Mouse (Mus musculus): Measurements from ENCODE around the gene Nr2f6. TPM values are rescaled to one million over a fixed set of nuclear protein-coding genes. Genes with fewer than 3 reads are reported as not detected.
A peak's percentile ranks its signal among the peaks of the same experiment; 100 is the strongest.

Gene Nr2f6
- 17.3 and 24.1 TPM in 2 replicates for polyA plus RNA-seq (2015; fragmentation: Nextera tagmentation; extraction: Ambion mirVana)

DNA sequence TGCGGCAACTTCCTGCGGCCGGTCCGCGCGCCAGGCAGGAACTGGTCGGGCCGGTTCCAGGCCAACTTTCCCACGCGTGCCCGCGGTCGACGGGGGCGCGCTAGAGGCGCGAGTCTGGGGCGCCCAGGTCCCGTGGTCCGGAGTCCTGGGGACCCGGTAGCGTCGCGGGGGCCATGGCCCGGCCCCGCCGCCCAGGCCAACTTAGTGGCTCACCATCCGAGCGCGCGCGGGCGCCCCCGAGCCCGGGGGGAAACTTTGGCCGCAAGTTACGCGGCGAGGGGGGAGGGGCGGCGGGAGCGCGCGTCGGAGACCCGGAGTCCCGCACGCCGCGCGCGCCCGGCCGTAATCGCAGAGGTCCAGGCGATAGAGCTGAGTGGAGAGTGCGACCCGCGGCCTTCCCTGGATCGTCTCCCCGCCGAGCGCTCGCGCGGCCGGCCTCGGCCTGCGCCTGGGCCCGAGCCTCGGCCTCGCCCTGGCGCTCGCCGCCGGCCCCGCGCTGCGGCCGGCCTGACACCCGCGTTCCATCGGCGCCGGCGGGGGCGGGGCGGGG, at the start of gene Nr2f6:
Nr2f6 (minus strand) TSS at position 540 of the 550 bp plus-strand sequence.
- Histone ChIP-seq H3K9me3 (replicated peaks; ENCODE audit: control insufficient read depth, low read length) (no peaks in the 10 kb centered on the region), H3K4me2 (ENCODE audit: low read depth, low read length) (peak within 1 kb of the TSS; percentile 98), H3K27me3 (ENCODE audit: control insufficient read depth, insufficient read depth, low read length) (no peaks in the 10 kb centered on the region), H3K36me3 (ENCODE audit: control insufficient read depth, insufficient read depth, low read length) (no peaks in the 10 kb centered on the region; the same call in 1 of the 2 replicates), H3K9ac (ENCODE audit: low read length) (peak within 1 kb of the TSS; percentile 97), H3K4me3 (replicated peaks; ENCODE audit: low read length) (peak within 1 kb of the TSS; percentile 97), H3K27ac (ENCODE audit: low read length) (peak within 1 kb of the TSS; percentile 98), H3K4me1 (ENCODE audit: control insufficient read depth, insufficient read depth, low read length) (peaks cover 39% of the 10 kb centered on the region)
- ATAC-seq (ENCODE audit: insufficient read depth, low FRiP score), result peak; percentile 26; the same call in 1 of the 2 replicates
- under 1% methylated on average over 77 of the region's 89 CpGs for WGBS

DNA sequence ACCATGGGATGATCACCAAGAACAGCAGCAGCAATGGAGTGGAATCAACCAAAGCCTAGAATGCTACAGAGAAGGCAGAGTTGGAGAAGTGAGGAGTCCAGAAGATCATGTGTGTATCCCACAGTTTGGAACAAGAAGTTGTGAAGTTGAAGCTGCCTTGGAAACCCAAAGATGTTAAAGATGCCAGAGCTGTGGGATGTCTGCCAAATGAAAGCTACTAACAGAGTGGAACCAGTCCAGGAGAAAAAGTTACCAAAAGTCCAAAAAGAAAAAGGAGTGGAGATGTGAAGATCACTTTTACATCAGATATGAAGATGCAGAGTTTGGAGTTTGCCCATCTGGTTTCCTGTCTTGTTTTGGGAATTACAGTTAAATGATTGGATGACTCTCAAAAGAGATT, 40.4 kb upstream of the Nr2f6 start:
- ATAC-seq (ENCODE audit: insufficient read depth, low FRiP score), result no peak
- no peaks in the 10 kb centered on the region for H3K4me1 ChIP-seq (ENCODE audit: control insufficient read depth, insufficient read depth, low read length)

DNA sequence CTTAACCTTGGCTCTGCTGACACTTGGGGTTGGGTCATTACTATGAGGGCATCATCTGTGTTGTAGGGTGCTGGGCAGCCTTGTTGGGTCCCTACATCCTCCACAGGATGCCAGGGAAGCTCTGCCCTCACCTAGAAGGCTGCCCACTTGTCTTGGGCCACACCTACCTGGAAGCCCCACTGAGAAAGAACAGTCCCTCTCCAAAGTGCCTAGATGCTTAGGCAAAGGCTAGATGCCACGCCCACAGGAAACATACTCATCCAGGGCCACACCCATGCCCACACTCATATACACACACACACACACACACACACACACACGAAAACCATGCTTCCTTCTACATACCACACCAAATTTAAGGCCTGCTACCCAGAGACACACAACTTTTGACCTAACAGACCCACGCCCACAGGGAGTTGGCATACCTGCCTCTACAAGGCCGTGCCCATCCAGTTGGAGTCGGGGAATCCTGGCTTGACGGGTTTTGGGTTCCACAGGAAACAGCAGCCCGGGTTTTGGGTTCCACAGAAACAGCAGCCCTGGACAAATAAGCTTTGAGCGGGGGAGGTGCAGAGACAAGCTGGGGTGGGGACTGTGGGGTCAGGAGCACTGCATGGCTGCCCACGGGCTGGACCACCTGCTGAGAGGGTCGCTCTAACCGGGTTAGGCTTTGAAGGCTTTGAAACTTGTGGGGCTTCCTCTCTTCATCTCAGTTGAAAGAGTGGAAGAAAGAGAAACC, 29.9 kb upstream of the Nr2f6 start:
- Histone ChIP-seq H3K4me1 (ENCODE audit: control insufficient read depth, insufficient read depth, low read length) (peaks cover 4% of the 10 kb centered on the region), H3K4me3 (replicated peaks; ENCODE audit: low read length) (no peak overlapping the region), H3K9ac (ENCODE audit: low read length) (no peak overlapping the region), H3K36me3 (ENCODE audit: control insufficient read depth, insufficient read depth, low read length) (peaks cover 24% of the 10 kb centered on the region; the same call in 1 of the 2 replicates), H3K27me3 (ENCODE audit: control insufficient read depth, insufficient read depth, low read length) (no peaks in the 10 kb centered on the region), H3K9me3 (replicated peaks; ENCODE audit: control insufficient read depth, low read length) (no peaks in the 10 kb centered on the region), H3K4me2 (ENCODE audit: low read depth, low read length) (no peak overlapping the region), H3K27ac (ENCODE audit: low read length) (no peak overlapping the region)
- WGBS, result 42% methylated on average over 11 of the region's 11 CpGs
- ATAC-seq (ENCODE audit: insufficient read depth, low FRiP score), result no peak

More for the DNA sequence above, 40.4 kb upstream of the Nr2f6 start:
- H3K9ac ChIP-seq (ENCODE audit: low read length), result no peak overlapping the region
- H3K4me3 ChIP-seq (replicated peaks; ENCODE audit: low read length), result no peak overlapping the region
- H3K4me2 ChIP-seq (ENCODE audit: low read depth, low read length), result no peak overlapping the region
- H3K9me3 ChIP-seq (replicated peaks; ENCODE audit: control insufficient read depth, low read length), result no peaks in the 10 kb centered on the region
- H3K27ac ChIP-seq (ENCODE audit: low read length), result no peak overlapping the region
- no peaks in the 10 kb centered on the region for H3K36me3 ChIP-seq (ENCODE audit: control insufficient read depth, insufficient read depth, low read length)
- H3K27me3 ChIP-seq (ENCODE audit: control insufficient read depth, insufficient read depth, low read length), result no peaks in the 10 kb centered on the region

DNA sequence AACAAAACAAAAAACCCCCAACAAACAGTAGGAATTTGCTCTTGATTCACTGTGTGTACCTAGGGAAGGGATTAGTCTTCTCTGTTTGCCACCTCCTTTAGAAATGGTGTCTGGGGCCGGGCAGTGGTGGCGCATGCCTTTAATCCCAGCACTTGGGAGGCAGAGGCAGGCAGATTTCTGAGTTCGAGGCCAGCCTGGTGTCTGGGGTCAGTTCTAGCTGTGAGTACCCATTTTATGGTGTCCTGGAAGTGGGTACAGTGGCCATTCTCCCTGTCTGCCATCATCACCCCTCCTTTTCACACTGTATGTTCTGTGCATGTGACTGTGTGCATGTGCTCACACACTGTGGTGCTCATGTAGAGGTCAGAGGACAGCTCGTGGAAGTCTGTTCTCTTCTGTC, 26.5 kb upstream of the Nr2f6 start:
- Histone ChIP-seq H3K4me3 (replicated peaks; ENCODE audit: low read length) (no peak overlapping the region), H3K9me3 (replicated peaks; ENCODE audit: control insufficient read depth, low read length) (no peaks in the 10 kb centered on the region), H3K27me3 (ENCODE audit: control insufficient read depth, insufficient read depth, low read length) (no peaks in the 10 kb centered on the region), H3K4me1 (ENCODE audit: control insufficient read depth, insufficient read depth, low read length) (peaks cover 20% of the 10 kb centered on the region), H3K27ac (ENCODE audit: low read length) (no peak overlapping the region), H3K4me2 (ENCODE audit: low read depth, low read length) (no peak overlapping the region), H3K9ac (ENCODE audit: low read length) (no peak overlapping the region), H3K36me3 (ENCODE audit: control insufficient read depth, insufficient read depth, low read length) (peaks cover 24% of the 10 kb centered on the region; the same call in 1 of the 2 replicates)
- ATAC-seq (ENCODE audit: insufficient read depth, low FRiP score), result no peak
- WGBS, result 95% methylated on average over 4 of the region's 4 CpGs

DNA sequence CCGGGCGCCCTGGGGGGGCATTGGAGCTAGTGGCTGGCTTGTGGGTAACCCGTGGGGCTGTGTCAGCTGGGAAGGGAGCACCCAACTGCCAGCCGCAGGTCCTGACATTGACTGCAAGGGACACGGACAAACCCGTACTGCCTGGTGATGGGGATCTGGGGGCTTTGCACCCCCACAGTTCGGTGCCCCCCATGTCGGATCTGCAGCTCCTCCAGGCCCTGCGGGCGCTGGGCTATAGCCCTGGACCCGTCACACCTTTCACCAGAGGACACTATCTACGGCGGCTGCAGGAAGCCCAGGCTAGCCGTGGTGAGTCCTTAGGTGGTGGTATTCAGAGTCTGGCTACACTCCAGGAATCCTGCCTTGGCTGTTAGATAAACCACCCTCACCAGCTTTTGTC, 25.7 kb upstream of the Nr2f6 start:
- H3K27ac ChIP-seq (ENCODE audit: low read length), result no peak overlapping the region
- 0 out of 2 replicates have a peak overlapping the region, but pooled peaks have one; percentile 96 for H3K4me2 ChIP-seq (ENCODE audit: low read depth, low read length)
- no peaks in the 10 kb centered on the region for H3K27me3 ChIP-seq (ENCODE audit: control insufficient read depth, insufficient read depth, low read length)
- no peak overlapping the region for H3K4me3 ChIP-seq (replicated peaks; ENCODE audit: low read length)
- ATAC-seq (ENCODE audit: insufficient read depth, low FRiP score), result no peak
- peak overlapping the region; percentile 3; the same call in 1 of the 2 replicates for H3K9ac ChIP-seq (ENCODE audit: low read length)
- H3K9me3 ChIP-seq (replicated peaks; ENCODE audit: control insufficient read depth, low read length), result no peaks in the 10 kb centered on the region
- peaks cover 20% of the 10 kb centered on the region for H3K4me1 ChIP-seq (ENCODE audit: control insufficient read depth, insufficient read depth, low read length)
- WGBS, result 90% methylated on average over 14 of the region's 14 CpGs
- peaks cover 24% of the 10 kb centered on the region; the same call in 1 of the 2 replicates for H3K36me3 ChIP-seq (ENCODE audit: control insufficient read depth, insufficient read depth, low read length)

DNA sequence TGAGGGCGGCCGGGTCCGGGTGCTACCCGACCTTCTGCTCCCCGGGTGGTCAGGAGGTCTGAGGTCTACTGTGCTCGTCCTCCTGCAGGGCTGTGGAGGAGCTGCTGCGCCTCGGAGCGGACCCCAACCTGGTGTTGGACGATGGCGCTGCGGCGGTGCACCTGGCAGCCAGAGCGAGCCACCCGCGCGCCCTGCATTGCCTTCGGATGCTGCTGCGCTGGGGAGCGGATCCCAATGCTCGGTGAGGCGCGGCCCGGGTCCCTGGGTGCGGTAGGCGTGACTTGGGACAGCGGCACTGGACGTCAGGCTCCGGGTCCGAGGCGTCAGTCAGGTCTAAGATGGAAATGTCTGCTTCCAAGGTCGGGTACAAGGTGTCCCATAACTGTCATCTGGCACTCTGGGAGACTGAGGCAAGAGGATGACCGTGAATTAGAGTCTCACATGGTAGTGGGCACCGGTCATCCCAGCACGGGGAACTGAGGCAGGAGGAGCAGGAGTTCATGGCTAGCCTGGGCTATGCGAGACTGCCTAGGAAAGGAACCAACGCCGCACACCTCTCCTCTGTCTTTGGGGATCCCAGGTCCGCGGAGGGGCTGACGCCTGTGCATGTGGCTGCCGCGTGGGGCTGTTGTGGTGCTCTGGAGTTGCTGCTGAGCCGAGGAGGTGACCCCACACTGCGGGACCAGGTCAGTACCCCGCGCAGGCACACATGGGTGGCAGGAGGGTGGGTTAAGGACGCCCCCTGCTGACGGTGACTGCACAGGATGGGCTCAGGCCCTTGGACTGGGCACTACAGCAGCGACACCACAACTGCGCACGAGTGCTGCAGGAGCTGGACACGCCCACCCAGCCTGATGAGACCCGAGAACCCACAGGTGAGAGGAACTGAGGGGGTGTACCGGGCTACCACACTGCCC, 24.6 kb upstream of the Nr2f6 start:
- H3K27me3 ChIP-seq (ENCODE audit: control insufficient read depth, insufficient read depth, low read length), result no peaks in the 10 kb centered on the region
- WGBS, result under 1% methylated on average over 55 of the region's 55 CpGs
- peak overlapping the region; percentile 78 for H3K4me3 ChIP-seq (replicated peaks; ENCODE audit: low read length)
- peak overlapping the region; percentile 96 for H3K4me2 ChIP-seq (ENCODE audit: low read depth, low read length)
- H3K9ac ChIP-seq (ENCODE audit: low read length), result peak overlapping the region; percentile 81
- H3K27ac ChIP-seq (ENCODE audit: low read length), result peak overlapping the region; percentile 57
- H3K36me3 ChIP-seq (ENCODE audit: control insufficient read depth, insufficient read depth, low read length), result peaks cover 24% of the 10 kb centered on the region; the same call in 1 of the 2 replicates
- peaks cover 20% of the 10 kb centered on the region for H3K4me1 ChIP-seq (ENCODE audit: control insufficient read depth, insufficient read depth, low read length)
- no peaks in the 10 kb centered on the region for H3K9me3 ChIP-seq (replicated peaks; ENCODE audit: control insufficient read depth, low read length)
- ATAC-seq (ENCODE audit: insufficient read depth, low FRiP score), result peak; percentile 76

DNA sequence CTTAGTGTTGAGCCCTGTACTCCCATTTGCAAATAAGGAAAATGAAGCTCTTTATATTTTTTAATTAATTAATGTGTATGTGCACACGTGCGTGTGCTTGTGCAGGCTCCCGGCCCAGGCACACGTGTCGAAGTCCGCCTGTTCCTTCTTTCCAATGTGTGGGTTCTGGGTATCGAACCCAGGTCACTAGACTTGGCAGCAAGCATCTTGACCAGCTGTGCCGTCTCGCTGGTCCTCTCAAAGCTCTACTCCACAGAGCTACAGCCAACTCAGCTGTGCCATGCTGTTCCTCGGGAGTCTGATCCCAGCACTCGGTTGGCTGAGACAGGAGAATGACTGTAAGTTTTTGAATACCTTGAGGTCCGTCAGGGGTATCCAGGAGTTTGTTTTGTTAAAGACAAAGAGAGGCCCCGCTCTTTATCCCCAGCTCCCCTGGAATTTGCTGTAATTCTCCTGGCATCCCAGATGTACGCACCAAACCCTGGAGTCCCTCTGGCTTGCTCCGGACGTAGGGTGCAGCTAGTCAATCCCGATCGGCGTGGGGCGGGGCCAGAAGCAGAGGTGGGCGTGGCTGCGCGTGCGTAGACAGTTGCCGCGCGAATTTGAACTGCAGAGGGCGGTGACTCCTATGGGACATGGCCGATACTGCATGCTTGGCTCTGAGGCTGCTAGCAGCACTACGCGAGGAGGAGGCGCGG, 23.8 kb upstream of the Nr2f6 start, which contains the start of gene Ankle1:
Ankle1 (plus strand) TSS at position 610 of the 698 bp plus-strand sequence.
- no peaks in the 10 kb centered on the region for H3K9me3 ChIP-seq (replicated peaks; ENCODE audit: control insufficient read depth, low read length)
- H3K4me1 ChIP-seq (ENCODE audit: control insufficient read depth, insufficient read depth, low read length), result peaks cover 20% of the 10 kb centered on the region
- no peaks in the 10 kb centered on the region for H3K27me3 ChIP-seq (ENCODE audit: control insufficient read depth, insufficient read depth, low read length)
- peak within 1 kb of the TSS; percentile 78 for H3K4me3 ChIP-seq (replicated peaks; ENCODE audit: low read length)
- peak within 1 kb of the TSS; percentile 81 for H3K9ac ChIP-seq (ENCODE audit: low read length)
- peak within 1 kb of the TSS; percentile 73 for H3K27ac ChIP-seq (ENCODE audit: low read length)
- H3K4me2 ChIP-seq (ENCODE audit: low read depth, low read length), result peak within 1 kb of the TSS; percentile 96
- H3K36me3 ChIP-seq (ENCODE audit: control insufficient read depth, insufficient read depth, low read length), result peaks cover 24% of the 10 kb centered on the region; the same call in 1 of the 2 replicates
- peak; percentile 91 for ATAC-seq (ENCODE audit: insufficient read depth, low FRiP score)
- WGBS, result 15% methylated on average over 33 of the region's 33 CpGs

DNA sequence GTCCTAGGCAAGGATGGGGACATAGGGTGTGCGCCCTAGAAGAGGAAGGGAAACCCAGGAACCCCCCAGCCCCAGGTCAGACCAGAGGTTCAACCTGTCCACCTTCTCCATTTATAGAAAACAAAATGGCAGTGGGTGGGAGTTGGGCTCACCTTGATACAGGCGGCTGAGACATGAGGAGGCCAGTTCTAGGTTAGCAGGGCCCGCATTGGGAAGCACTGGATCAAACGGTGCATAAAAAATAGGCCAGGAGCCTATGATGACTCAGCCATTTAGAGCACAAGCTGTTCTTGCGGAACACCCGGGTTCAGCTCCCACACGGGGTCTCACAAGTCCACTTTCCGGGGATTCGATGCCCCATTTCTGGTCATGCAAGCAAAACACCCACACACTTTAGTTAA, 23.2 kb upstream of the Nr2f6 start:
- H3K27ac ChIP-seq (ENCODE audit: low read length), result no peak overlapping the region
- no peak for ATAC-seq (ENCODE audit: insufficient read depth, low FRiP score)
- peaks cover 20% of the 10 kb centered on the region for H3K4me1 ChIP-seq (ENCODE audit: control insufficient read depth, insufficient read depth, low read length)
- no peaks in the 10 kb centered on the region for H3K27me3 ChIP-seq (ENCODE audit: control insufficient read depth, insufficient read depth, low read length)
- no peaks in the 10 kb centered on the region for H3K9me3 ChIP-seq (replicated peaks; ENCODE audit: control insufficient read depth, low read length)
- no peak overlapping the region for H3K4me3 ChIP-seq (replicated peaks; ENCODE audit: low read length)
- H3K9ac ChIP-seq (ENCODE audit: low read length), result no peak overlapping the region
- peaks cover 24% of the 10 kb centered on the region; the same call in 1 of the 2 replicates for H3K36me3 ChIP-seq (ENCODE audit: control insufficient read depth, insufficient read depth, low read length)
- 82% methylated on average over 9 of the region's 9 CpGs for WGBS
- H3K4me2 ChIP-seq (ENCODE audit: low read depth, low read length), result peak overlapping the region; percentile 96

Data from stomach, embryonic 16.5 days (tissue).